Mouse (Mus musculus) gastrocnemius, postnatal 10 days (tissue): ENCODE results near the gene Sp8. TPM values are rescaled to one million over a fixed set of nuclear protein-coding genes. Genes with fewer than 3 reads are reported as not detected.

ENCODE experiments used
- DNase-seq: peaks from one replicate; pipeline ENCODE4 v3.0.0; 2021; ENCODE audit warnings: mixed read lengths
- long read RNA-seq, 2 experiments: library from polyadenylated mRNA; stranded (forward); transcript quantifications; one replicate each; pipeline ENCODE4 v2.0.0; 2021
- total RNA-seq, 2 experiments: library from RNA; stranded (reverse); gene quantifications; 2 replicates each; pipeline ENCODE4 v1.2.3; 2021

The Sp8 gene
- total RNA-seq = under 1 TPM in 1 of 2 experiments, not detected in 1; 0.09 TPM
- long read RNA-seq, experiment 1 = 0 reads
- long read RNA-seq, experiment 2 = 0 reads

DNA sequence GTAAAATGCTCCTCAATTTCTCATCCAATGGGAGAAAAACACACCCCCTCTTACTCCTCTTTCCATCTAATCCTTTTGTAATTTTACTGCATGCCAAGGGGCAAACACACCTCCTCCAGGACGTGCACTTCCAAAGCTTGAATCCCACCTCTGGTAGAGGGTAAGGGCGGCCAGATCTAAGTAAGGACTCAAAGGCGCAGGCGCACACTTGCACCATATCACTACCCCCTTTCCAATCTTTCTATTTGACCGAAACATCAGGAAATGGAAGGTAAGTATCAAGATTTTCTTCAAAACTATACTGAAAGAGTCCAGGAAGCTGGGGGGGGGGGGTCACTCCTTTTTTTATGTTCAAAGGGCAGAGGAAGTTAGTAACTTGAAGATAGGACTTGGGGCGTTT, at the start of gene Sp8:
Sp8 (plus strand) TSS at position 109 of the 400 bp plus-strand sequence.
- no peak for DNase-seq

DNA sequence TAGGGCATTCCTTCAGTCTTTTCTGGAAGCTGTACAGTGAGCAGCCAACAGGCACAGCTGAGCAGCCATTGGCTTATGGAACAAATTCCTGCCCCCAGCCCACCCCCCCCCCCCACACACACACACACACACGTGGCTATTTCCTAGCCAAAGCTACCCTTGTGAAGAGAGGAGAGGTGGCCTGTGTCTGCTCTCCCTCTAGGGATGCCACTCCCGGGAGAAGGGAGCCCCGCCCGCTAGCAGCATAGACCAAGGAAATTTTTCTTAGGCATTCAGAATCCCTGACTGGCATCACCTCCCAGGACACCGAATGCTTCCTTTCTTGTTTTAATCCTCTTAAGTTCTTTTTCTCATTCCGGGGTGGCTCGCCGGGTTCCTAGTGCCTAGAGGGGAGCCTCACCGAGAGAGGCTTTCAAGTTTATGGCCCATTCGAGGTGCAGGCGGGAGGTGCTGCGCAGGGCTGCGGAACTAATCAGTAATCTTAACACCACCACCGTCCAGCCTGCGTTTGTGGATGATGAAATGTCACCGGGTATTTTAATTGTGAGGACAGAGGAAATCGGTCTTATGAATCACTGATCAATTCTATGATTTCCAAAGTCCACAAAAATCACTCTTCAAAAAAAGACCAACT, 34.7 kb upstream of the Sp8 start:
- no peak for DNase-seq

DNA sequence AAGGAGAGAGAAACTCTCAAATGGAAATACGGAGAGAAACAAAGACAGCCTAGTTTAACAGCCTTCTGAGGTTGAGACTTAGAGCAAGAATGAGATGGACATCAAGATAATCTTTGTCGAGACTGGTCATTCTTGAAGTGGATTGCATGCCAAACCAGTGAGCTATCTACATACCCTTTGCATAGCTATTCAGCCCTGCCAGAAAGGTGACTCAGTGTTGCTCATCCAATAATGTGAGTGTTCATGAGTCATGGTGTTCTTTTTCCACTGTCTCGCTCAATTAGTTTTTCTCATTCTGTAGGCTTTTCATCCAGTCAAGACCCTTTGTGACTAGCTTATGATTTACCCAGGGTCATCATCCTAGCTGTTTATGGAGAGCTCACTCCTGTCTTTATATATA, 31.6 kb upstream of the Sp8 start:
- DNase-seq = no peak

DNA sequence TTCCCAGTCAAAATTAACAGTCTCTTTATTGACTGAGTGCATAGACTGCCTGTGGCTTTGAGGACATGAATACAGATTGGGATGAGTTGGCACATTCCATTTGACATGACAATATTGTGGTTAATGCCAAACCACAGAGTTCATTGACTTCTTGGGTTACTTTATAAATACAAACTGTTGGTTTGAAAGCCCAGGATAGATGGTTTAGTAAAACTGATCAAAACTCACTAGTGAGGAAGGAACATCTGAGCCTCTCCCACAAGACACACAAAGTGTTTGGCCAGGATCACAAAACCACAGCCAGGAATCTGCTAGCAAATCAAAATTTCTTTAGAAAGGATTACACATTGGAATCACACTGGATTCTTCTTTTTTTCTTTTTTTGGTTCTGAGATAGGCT, 30.0 kb upstream of the Sp8 start:
- DNase-seq = no peak

DNA sequence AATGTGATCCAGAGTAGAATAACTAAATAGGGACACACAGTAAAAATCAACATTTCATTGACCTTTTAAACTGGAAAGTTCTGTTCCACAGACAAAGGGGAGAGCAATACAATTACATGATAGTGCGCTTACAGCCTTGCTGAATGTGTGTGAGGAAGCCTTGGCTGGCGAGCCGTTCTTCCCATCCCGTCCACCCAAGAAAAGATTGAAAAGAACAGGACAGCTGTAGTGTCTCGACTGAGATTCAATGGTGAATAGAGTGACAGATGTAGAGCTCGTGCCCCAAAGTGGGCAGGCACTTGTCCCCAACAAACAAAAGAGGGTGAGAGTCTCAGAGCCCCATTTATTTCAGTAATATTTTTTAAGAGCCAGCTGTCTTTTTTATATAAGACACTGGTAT, 16.2 kb upstream of the Sp8 start:
- no peak for DNase-seq

DNA sequence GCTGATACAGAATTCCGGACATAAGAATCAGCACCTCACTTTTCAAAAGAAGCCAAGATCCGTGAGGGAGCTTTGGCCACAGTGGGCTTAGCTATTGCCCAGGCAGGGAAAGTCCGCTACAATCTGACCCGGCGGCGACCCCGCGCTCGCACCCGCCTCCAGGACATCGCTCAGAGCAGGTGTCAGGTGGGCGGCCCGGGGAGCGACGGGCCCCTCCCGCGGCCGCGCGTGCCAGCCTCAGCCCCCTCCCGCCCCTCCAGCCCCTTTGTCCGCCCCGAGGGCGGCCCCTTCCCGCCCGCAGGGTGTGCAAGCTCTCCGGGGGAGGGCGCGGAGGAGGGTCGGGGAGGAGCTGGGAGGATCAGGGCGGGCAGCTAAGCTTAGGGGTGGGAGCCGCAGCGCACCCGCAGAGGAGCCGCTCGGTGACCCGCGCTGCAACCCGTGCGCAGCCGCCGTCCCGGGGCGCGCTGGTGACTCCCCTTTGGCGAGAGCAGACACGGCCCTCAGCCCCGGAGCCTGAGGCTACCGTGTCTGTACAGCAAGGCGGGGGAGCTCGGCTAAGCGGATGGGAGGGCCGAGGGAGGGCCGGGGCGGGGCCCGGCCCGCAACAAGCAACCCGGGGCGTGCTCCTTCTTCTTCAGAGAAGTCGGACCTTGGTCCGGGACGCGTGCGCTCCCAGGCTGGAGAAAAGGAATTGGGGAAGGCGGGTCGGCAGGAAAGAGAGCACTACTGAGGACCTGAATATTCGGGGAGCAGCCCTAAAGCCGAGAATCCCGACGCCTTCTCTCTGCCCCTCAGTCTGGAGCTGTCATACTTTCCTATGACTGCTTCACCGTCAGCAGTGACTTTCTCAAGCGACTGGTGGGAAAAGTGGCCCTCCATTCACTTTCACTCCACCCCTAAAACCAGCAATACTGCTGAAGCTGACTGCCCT, 9.5 kb upstream of the Sp8 start:
- DNase-seq = peak; percentile 19

DNA sequence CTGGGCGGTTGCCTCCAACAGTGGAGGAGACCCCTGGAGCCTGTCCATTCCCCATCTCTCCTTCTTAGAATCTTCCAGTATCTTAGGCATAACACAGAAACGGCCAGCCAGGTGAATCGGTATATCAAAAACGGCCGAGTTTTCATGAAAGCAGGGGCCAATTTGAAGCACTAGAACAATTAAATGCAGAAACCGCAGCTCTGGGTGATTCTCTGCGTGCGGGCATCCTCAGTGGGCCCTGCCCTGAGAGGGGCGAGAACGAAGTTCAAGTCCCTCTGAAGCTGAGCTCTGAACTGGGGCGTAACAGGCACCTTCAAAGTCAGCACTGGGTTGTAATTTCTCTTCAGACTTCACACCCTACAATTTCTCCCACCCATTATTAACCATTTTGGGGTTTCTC, 8.8 kb upstream of the Sp8 start:
- DNase-seq = no peak

DNA sequence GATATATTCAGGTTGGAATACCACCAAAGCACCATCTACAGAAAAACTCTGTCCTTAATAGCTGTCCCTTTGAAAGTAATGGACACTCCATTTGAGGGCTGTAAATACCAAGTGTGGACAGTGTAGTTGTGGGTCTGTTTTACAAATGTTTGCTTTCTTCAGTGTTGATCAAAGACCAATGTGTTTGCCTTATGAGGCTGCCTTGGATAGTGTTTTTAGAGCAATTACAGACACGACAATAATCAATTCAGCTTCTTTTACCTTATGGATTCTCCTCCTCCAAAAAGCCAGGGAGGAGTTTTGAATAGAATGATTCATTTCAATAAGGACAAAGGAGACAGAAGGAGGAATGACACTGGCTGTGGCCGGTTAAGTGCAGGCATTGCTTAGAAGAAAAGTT, 7.9 kb upstream of the Sp8 start:
- no peak for DNase-seq

DNA sequence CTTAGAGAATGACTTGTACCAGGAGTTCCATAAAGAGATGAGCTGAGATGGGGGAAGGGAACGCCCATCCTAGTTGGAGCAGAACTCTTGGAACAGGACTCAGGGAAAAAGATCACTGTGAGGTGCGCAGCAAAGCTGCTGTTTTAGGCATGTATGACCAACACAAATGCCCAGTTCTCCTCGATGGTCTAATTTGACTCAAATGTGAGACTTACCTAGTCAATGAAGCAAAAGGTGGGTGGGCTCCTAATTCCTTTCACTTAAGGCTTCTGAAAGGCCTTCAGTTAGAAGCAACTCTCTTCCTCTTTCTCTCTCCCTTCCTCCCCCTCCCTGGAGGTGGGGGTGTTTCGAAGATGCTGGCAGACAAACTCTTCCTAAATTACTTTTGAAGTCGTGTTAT, 6.7 kb upstream of the Sp8 start:
- DNase-seq = no peak

DNA sequence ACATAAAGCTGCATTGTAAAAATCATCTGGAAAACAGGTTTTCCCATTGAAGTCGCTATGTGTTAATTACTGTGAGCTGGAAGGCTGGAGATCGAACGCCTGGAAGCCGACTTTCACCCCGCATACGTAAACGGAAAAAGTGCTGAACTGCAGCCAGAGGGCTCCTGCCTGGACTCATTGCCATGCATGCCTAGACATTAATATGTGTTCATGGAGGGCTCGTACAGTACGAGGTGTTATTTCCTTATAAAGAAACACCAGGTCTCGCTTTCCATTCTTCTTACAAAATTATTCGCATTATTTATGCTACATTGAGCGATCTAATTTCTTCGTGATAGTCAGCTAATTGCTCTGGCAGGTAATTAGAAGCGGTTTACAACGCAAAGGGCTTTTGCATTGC, 5.8 kb upstream of the Sp8 start:
- DNase-seq = no peak

DNA sequence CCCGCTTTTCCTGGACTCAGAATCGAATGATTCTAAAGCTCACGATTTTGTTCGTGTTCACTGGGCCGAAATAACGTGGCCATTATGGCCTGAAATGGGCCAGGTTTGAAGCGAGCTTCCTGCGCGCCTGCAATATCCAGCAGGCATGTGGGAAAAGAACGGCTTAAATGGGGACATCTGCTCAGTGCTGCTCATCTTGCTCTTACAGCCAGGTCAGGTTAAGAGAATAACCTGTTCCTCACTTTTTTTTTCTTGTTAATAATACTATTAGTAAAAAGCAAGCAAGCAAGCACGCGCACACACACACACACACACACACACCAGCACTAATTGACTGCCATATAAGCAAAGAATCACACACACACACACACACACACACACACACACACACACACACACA, 5.3 kb upstream of the Sp8 start:
- no peak for DNase-seq

DNA sequence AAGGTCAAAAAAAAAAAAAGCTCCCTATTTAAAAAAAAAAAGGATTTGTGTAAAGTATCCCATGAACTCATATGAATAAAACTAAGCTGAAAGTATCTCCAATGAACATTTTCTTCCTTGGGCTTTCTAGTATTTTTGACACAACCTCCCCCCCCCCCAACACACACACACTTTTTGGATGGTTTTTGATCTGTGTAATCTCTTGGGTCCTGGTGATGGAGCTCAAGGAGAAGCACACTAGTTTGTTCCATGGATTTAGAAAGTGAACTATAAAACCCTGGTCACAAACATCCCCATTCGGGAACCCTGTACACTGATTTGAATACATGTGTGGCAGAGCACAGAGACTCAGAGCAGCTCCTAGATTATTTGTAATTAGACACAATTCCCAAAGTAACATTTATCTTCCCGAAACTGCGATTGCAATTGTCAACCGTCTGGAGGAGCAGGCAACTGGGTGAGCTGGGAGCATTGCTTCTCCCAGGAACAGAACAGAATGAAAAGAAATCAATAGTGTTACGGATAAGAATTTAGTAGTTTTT, 4.7 kb upstream of the Sp8 start:
- DNase-seq = no peak

DNA sequence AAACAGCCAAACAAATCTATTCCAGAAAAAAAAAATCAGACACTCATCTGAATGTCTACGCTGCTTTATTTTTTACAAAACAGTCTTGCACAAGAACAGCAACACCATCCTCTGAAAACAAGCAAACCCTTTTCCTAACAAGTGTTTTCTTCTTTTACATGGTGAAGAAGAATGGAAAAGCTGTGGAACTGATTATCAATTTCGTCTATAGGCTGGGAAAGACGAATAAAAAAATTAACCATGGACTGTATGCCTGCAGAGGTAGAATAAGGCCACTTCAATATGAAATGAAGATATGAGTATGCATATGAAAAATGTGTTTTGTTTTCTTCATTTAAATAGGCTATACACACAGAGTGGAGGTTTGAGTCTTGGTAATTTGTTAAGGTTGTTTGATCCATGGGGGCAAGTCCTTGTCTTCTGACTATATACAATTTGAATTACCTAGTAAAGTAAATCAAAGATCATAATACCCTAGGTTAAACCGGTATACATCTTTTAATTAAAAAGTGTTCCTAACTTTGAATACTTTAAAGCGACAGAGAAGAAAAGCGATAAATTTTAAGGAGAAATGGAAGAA, 4.1 kb upstream of the Sp8 start:
- DNase-seq = no peak

DNA sequence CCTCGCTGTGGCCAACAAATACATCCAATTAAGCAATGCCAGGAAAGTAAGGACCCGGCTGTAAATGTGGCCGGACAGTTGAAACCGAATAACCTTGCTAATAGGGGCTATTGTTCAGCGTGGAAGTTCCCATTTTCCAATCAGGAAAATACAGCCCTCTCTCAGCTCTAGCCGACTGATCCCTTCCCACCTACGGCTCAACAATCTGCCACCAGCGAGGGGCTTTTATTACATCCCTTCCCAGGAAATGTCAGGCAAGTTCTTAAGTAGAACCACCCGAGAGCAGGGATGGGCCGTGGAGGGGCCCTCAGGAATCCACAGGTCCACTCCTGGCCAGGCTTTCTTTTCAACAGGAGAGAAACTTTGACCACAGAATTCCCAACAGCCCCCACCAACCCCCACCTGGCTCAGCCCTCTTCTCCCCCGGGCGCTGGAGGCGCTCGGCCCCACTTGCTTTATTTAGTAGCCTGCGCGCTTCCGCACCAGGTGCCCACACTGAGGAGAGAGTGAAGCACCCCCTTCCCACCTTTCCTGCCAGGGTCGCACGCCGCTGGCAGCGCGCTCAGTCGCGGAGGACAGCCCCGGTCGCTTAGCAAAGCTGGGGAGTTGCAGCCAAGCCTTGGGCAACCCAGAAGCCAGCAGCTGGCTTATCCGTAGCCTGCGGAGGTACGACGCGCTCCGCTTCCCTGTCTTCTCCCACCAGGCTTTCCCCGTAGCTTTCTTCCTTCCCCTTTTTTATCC, 3.3 kb upstream of the Sp8 start:
- DNase-seq = no peak

DNA sequence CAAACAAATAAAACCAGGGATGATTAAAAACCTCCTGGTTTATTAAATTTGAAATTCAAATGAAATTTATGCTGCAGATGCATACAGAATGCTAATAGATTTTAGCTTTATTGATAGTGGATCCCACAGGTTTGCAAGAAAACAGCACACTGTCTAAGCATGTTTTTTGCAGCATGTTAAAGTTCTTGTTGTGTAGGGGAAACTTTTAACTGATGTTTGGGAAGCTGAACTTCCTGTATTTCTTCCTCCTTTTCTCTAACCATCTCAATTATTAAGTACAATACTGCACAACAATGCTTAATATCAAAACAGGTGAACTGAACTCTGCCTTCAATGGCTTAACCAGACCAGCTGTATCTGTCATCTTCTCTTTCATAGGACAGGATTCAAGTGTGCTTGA, 2.0 kb upstream of the Sp8 start:
- no peak for DNase-seq

DNA sequence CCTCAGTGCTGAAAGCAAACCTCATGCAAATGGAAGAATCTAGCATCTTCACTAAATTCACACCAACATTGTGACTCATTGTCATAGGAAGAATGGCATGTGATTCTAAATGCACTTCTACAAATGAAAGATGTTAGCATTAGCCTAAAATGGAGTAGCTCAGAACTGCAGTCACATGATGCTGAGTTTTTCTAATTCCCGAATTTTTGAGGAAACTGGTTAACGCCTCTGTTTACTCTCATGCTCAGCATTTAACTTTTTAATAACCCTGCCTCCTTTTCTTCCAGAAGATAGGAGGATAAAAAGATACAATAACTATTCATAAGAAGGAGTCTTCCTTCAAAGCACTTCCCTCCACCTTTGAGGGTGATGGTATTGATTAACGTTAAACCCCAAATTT, 1.3 kb upstream of the Sp8 start:
- no peak for DNase-seq

DNA sequence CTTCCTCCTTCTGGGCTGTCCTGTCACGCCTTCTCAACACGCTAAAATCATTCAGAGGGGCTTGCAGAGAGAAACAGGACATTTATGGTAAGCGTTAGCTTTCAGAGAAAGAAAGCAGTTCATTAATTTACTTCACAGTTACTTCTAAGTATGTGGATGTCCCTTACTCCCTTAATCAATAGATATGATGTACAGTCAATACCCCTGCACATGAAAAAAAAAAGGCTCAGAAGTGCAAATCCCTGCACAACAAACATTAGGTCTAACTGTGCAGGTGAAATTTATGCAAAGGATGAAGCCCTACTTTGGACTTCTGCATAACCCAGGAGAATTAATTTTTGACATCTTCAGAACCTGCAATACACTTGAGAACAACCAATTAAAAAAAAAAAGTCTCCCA, 778 bp upstream of the Sp8 start:
- DNase-seq = no peak

DNA sequence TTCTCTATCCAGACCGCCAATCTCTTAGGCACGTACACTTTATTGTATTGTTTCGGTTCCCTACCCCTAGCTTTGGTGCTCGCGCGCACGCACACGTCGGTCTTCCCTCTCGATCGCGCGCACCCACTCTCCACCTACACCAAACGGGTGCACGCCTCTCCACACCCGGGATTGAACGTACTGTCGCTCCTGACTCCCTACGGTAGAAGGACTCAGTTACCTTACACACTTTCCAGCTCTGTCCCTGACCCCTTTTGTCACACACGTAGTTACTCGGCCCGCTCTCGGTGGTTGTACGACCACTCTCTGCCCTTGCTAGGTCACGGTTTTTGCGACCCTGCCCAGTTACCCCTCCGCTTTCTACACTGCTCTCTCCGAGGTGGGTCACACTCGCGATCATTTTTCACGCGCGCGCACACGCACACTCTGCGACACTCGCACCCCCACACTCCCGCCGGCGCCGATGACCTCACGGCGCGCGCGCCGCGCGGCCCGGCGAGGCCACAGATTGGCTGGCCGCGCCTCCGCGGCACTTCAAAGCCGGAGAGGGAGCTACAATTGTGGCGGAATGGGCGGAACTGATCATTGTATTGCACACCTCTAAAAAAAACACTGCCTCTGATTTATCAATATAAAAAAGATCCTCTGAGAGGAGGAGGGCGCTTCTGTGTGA, 656 bp downstream of the Sp8 start:
- DNase-seq = no peak

DNA sequence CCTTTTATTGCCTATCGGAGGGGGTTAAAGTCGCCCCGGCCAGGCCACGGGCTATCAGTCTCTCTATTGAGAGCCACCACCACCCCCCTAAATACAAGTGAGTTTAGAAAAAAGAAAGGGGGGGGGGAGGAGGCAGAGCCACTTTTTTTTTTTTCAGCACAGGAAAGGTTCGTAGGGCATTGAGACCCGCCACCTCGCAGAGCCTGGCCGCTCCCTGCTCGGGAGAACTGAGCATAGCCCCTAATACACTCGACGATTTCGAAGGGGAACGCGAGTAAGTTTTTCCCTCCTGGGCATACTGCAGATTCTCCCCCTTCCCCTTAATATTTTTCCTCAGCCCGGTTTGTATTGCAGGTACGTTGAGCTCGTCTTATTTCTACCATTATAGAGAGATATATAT, 1.3 kb downstream of the Sp8 start:
- DNase-seq = no peak

DNA sequence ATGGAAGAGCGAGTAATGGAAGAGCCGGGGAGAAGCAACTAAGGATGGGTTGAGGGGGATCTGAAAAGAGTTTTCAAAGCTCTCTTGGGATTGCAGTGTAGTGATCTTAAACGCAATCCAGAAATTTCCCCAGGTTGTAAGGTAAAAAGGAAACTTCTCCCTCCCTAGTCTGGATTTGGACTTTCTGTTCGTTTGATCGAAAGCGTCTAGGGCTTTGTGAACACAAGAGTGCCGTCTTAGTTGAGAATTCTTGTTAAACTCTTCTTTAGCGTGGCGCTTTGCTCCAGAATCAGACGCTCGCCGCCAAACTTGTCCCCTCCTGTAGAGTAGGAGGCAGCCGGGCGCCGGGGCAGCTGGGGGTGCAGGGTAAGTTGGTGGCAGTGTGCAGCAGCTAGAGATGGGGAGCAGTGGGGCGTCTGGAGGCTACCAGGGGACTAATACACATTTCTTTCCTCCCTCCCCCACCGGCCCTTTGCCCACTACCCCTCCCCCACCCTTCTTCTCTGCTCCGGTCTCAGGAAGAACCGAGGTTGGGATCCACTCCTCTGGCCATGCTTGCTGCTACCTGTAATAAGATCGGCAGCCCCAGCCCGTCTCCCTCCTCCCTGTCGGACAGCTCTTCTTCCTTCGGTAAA, 1.8 kb downstream of the Sp8 start:
- DNase-seq = no peak

DNA sequence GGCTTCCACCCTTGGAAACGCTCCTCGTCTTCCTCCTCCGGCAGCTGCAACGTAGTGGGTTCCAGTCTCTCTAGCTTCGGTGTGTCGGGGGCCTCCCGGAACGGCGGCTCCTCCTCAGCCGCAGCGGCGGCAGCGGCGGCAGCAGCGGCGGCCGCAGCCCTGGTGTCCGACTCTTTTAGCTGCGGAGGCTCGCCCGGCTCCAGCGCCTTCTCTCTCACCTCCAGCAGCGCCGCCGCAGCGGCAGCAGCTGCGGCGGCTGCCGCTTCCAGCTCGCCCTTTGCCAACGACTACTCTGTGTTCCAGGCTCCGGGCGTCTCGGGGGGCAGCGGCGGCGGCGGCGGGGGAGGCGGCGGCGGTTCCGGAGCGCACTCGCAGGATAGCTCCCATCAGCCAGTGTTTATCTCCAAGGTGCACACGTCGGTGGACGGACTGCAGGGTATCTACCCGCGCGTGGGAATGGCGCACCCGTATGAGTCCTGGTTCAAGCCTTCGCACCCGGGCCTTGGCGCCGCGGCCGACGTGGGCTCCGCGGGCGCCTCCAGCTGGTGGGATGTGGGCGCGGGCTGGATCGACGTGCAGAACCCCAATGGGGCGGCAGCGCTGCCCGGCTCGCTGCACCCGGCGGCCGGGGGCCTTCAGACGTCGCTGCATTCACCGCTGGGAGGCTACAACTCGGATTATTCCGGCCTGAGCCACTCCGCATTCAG, 2.5 kb downstream of the Sp8 start:
- DNase-seq = peak; percentile 20
